Mouse (Mus musculus) kidney, embryonic 16.5 days (tissue): ENCODE measurements around the gene Nrxn3. TPM values are rescaled to one million over a fixed set of nuclear protein-coding genes. Genes with fewer than 3 reads are reported as not detected.

Experiments
- ATAC-seq: fragments of 200-750 bp; cut with Nextera tagmentation; 2 replicates; pipeline ENCODE4 v1.8.0; 2017; ENCODE audit warnings: moderate TSS enrichment; ENCODE audit not compliant: low FRiP score, low TSS enrichment
- H3K27ac ChIP-seq: fragments of 300-500 bp; sonication (generic); 2 replicates; pipeline ENCODE4 v1.5.1; 2014; ENCODE audit warnings: low read length
- H3K27me3 ChIP-seq: fragments of 300-500 bp; sonication (generic); 2 replicates; pipeline ENCODE4 v1.6.1; 2014; ENCODE audit warnings: low read length, control low read depth, mixed read lengths; ENCODE audit not compliant: insufficient read depth
- H3K36me3 ChIP-seq: fragments of 300-500 bp; sonication (generic); 2 replicates; pipeline ENCODE4 v1.6.1; 2014; ENCODE audit warnings: low read length, control low read depth, mixed read lengths; ENCODE audit not compliant: insufficient read depth
- H3K4me1 ChIP-seq: fragments of 300-500 bp; sonication (generic); 2 replicates; pipeline ENCODE4 v1.6.1; 2014; ENCODE audit warnings: low read length, control low read depth, mixed read lengths; ENCODE audit not compliant: insufficient read depth
- H3K4me2 ChIP-seq: fragments of 300-500 bp; sonication (generic); replicated peaks from 2 replicates; pipeline ENCODE4 v1.6.1; 2014; ENCODE audit warnings: low read depth, low read length
- H3K4me3 ChIP-seq: fragments of 300-500 bp; sonication (generic); 2 replicates; pipeline ENCODE4 v1.5.1; 2014; ENCODE audit warnings: mild to moderate bottlenecking, low read length
- H3K9ac ChIP-seq: fragments of 300-500 bp; sonication (generic); replicated peaks from 2 replicates; pipeline ENCODE4 v1.6.1; 2014; ENCODE audit warnings: low read length
- H3K9me3 ChIP-seq: fragments of 300-500 bp; sonication (generic); 2 replicates; pipeline ENCODE4 v1.6.1; 2016; ENCODE audit warnings: low read length, control low read depth
- WGBS: fragments of 180-500 bp; shearing (Covaris S2); extraction: QIAGEN DNeasy Blood & Tissue Kit; methylation state at CpG from one replicate; pipeline ENCODE4 v1.1.7; 2014; 5-methylcytosine and 5-hydroxymethylcytosine counted together
- polyA plus RNA-seq: library from polyadenylated mRNA; unstranded; fragments of >200 nt; fragmentation: Nextera tagmentation; extraction: Ambion mirVana; gene quantifications from 2 replicates; pipeline ENCODE4 v1.2.1, GENCODE M21; 2015

Nrxn3 gene
- polyA plus RNA-seq, 1 experiment from 2014 or later = 5.1 TPM

GRCm38 (mm10) chr12:88801656-88802007, 79.0 kb downstream of the Nrxn3 start:
- no peak overlapping the region for H3K9ac ChIP-seq
- 60% methylated on average over 1 of the region's 1 CpGs for WGBS
- H3K36me3 ChIP-seq = no peaks in the 10 kb centered on the region
- ATAC-seq = peak; percentile 42; the same call in 1 of the 2 replicates
- H3K27ac ChIP-seq = no peak overlapping the region
- H3K4me2 ChIP-seq = no peak overlapping the region
- H3K4me1 ChIP-seq = no peaks in the 10 kb centered on the region; the same call in 1 of the 2 replicates
- H3K27me3 ChIP-seq = no peaks in the 10 kb centered on the region
- no peak overlapping the region for H3K4me3 ChIP-seq
- no peaks in the 10 kb centered on the region for H3K9me3 ChIP-seq

- H3K9me3 ChIP-seq = no peaks in the 10 kb centered on the region
- no peaks in the 10 kb centered on the region for H3K4me1 ChIP-seq
- no peaks in the 10 kb centered on the region for H3K27me3 ChIP-seq
- no peak overlapping the region for H3K9ac ChIP-seq
- 0 out of 2 replicates have a peak, but pooled peaks have one; percentile 54 for ATAC-seq
- no peak overlapping the region for H3K4me3 ChIP-seq
- H3K27ac ChIP-seq = no peak overlapping the region
- 86% methylated on average over 1 of the region's 1 CpGs for WGBS
- no peaks in the 10 kb centered on the region for H3K36me3 ChIP-seq
- no peak overlapping the region for H3K4me2 ChIP-seq
Measured at GRCm38 (mm10) chr12:88808947-88809346, 86.3 kb downstream of the Nrxn3 start.

DNA sequence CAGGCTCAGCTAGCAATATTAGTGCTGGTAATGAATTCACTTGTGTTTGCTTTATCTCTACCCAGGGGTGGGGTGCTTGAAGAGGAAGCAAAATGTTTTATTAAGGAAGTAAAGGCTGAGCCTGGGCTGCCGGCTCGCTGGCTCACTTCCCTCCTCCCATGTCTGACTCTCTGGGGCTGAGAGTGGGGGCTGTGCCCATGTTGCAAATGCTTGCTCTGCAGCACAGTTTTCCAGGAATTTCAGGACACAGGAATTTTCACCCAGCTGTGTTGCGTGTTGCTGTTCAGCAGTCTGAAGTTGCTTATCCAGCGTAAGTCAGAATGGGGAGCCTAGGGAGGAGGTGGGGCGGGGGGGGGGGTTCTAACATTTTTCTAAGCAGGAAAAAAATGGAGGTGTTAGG, 89.5 kb downstream of the Nrxn3 start:
- Histone ChIP-seq H3K27ac (no peak overlapping the region), H3K4me3 (no peak overlapping the region), H3K4me2 (no peak overlapping the region), H3K27me3 (no peaks in the 10 kb centered on the region), H3K9ac (no peak overlapping the region), H3K4me1 (no peaks in the 10 kb centered on the region), H3K9me3 (no peaks in the 10 kb centered on the region), H3K36me3 (no peaks in the 10 kb centered on the region)
- ATAC-seq = peak; percentile 78; the same call in 1 of the 2 replicates
- WGBS = 22% methylated on average over 5 of the region's 5 CpGs

DNA sequence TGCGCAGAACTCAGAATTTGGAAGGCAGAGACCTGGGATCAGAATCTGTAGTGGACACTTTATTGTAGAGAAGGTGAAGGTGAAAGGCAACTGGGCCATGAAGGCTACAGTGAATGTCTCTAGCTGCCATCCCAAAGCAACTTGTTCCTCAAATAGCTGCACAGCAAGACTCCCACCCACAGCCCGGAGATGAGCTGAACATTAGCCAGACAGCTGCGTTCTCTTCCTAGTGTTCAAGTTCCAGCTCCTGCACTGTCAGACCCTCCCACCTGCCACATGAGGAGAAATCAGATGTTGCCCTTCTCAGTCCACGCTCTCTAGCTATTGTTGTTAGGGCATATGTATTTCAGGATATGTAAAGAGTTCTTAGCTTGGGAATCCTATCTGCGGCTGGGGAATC, 94.2 kb downstream of the Nrxn3 start:
- ATAC-seq = no peak
- Histone ChIP-seq H3K27me3 (no peaks in the 10 kb centered on the region), H3K4me3 (no peak overlapping the region), H3K4me2 (no peak overlapping the region), H3K9ac (no peak overlapping the region), H3K27ac (no peak overlapping the region), H3K36me3 (no peaks in the 10 kb centered on the region), H3K9me3 (no peaks in the 10 kb centered on the region), H3K4me1 (peaks cover 5% of the 10 kb centered on the region)
- 72% methylated on average over 5 of the region's 5 CpGs for WGBS

- Histone ChIP-seq H3K9me3 (no peaks in the 10 kb centered on the region), H3K4me3 (no peak overlapping the region), H3K27me3 (no peaks in the 10 kb centered on the region), H3K9ac (no peak overlapping the region), H3K36me3 (no peaks in the 10 kb centered on the region), H3K4me2 (no peak overlapping the region), H3K4me1 (peaks cover 5% of the 10 kb centered on the region), H3K27ac (no peak overlapping the region)
- WGBS = 18% methylated on average over 4 of the region's 4 CpGs
- peak; percentile 81 for ATAC-seq
Measured at GRCm38 (mm10) chr12:88818622-88819334, 96.1 kb downstream of the Nrxn3 start.

GRCm38 (mm10) chr12:88819335-88819709, 96.6 kb downstream of the Nrxn3 start:
- H3K9ac ChIP-seq = no peak overlapping the region
- no peak overlapping the region for H3K4me2 ChIP-seq
- WGBS = 56% methylated on average over 5 of the region's 5 CpGs
- no peak overlapping the region for H3K4me3 ChIP-seq
- H3K27ac ChIP-seq = no peak overlapping the region; the same call in 1 of the 2 replicates
- no peaks in the 10 kb centered on the region for H3K27me3 ChIP-seq
- peaks cover 5% of the 10 kb centered on the region for H3K4me1 ChIP-seq
- no peak for ATAC-seq
- H3K9me3 ChIP-seq = no peaks in the 10 kb centered on the region
- no peaks in the 10 kb centered on the region for H3K36me3 ChIP-seq

- 20% methylated on average over 3 of the region's 3 CpGs for WGBS
- Histone ChIP-seq H3K27ac (no peak overlapping the region), H3K4me1 (peaks cover 5% of the 10 kb centered on the region), H3K4me3 (no peak overlapping the region), H3K9me3 (no peaks in the 10 kb centered on the region), H3K4me2 (no peak overlapping the region), H3K27me3 (no peaks in the 10 kb centered on the region), H3K9ac (no peak overlapping the region), H3K36me3 (no peaks in the 10 kb centered on the region)
- ATAC-seq = no peak
Measured at GRCm38 (mm10) chr12:88820131-88820530, 97.5 kb downstream of the Nrxn3 start.

- Histone ChIP-seq H3K27ac (no peak overlapping the region), H3K4me2 (no peak overlapping the region), H3K9ac (no peak overlapping the region), H3K4me1 (no peaks in the 10 kb centered on the region), H3K27me3 (no peaks in the 10 kb centered on the region), H3K36me3 (no peaks in the 10 kb centered on the region), H3K4me3 (no peak overlapping the region), H3K9me3 (no peaks in the 10 kb centered on the region)
- ATAC-seq = no peak
- 96% methylated on average over 1 of the region's 1 CpGs for WGBS
Measured at GRCm38 (mm10) chr12:88830851-88831250, 108.2 kb downstream of the Nrxn3 start.

DNA sequence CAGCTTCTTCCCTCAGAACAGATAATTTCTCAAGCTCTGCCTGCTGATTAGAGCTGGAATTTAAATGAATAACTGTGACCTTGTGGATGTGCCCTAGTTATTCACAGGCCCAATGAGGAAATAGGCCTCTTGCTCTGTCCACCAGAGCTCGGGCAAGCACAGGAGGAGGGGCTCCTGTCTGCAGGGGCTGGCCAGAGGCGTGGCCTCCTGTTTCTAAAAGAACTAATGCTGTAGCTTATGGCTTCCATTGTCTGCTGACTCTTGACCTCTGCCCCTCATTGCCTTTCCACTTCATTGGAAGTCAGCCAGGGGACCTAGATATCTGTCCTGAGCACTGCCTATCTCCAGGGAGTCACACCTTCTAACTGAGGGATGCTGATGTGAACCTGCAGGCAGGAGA, 113.1 kb downstream of the Nrxn3 start:
- 34% methylated on average over 2 of the region's 2 CpGs for WGBS
- Histone ChIP-seq H3K4me1 (no peaks in the 10 kb centered on the region), H3K27me3 (no peaks in the 10 kb centered on the region), H3K9me3 (no peaks in the 10 kb centered on the region), H3K36me3 (no peaks in the 10 kb centered on the region), H3K9ac (no peak overlapping the region), H3K4me2 (no peak overlapping the region), H3K4me3 (no peak overlapping the region), H3K27ac (no peak overlapping the region)
- ATAC-seq = no peak

DNA sequence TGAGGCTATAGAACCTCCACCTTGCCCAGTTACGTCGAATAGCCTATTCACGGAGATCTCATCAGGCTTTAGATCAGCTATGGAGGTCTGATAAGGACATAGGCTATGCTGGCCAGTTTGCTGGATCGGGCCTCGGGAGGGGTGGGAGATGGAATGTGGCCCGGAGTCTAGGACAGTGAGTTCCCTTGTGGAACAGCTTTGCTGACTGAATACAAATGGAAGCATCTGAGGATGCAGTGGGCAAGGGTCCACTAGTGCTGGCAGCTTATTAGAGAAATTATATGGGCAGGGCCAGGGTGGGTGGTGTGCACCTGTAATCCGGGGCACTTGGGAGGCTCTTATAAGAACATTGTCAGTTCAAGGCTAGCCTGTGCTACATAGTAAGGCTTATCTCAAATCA, 117.0 kb downstream of the Nrxn3 start:
- no peaks in the 10 kb centered on the region for H3K27me3 ChIP-seq
- no peak for ATAC-seq
- H3K4me1 ChIP-seq = no peaks in the 10 kb centered on the region
- H3K36me3 ChIP-seq = no peaks in the 10 kb centered on the region
- H3K9me3 ChIP-seq = no peaks in the 10 kb centered on the region
- no peak overlapping the region for H3K9ac ChIP-seq
- H3K4me2 ChIP-seq = no peak overlapping the region
- WGBS = 79% methylated on average over 7 of the region's 7 CpGs
- H3K4me3 ChIP-seq = no peak overlapping the region
- no peak overlapping the region for H3K27ac ChIP-seq
